Mouse (Mus musculus) right cerebral cortex, postnatal 14 days (tissue): Measurements from ENCODE around the gene Aldh1a1.

Experiments
- DNase-seq: peaks from one replicate; pipeline ENCODE4 v3.0.0; 2022

Aldh1a1 gene

DNA sequence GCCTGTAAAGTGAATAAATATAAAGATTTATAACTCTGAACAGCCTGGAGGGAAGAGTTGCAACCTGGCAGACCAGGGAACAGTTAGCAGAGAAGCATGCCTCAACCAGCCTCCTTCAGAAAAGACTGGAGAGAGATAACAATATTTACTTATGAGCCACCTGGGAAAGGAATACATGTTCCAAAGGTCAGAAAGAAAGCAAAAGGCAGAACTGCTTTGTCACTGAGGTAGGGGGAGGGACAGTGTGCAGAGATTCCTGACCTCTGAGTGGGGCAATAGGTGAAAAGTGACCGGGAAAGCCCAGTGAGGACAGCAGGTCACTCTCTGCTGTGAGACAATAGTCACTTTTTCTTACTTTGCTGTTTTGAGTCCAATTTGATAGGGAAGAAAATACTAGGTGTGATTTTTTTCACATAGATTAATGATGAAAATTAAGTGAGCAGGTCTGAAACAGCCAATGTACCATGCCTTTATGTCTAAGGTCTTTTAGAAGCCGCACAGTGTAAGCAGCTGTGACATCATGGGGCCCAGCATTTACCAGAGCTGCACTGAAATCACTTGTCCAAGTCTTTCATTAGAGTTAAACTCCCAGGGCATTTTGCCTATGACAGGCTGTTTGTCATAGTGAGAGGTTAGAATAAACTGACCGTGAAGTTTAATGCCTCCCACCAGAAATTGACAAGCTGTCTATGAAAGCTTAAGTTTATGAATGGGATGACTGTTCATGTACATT lies 161.8 kb downstream of the Aldh1a1 start:
- no peak for DNase-seq

DNA sequence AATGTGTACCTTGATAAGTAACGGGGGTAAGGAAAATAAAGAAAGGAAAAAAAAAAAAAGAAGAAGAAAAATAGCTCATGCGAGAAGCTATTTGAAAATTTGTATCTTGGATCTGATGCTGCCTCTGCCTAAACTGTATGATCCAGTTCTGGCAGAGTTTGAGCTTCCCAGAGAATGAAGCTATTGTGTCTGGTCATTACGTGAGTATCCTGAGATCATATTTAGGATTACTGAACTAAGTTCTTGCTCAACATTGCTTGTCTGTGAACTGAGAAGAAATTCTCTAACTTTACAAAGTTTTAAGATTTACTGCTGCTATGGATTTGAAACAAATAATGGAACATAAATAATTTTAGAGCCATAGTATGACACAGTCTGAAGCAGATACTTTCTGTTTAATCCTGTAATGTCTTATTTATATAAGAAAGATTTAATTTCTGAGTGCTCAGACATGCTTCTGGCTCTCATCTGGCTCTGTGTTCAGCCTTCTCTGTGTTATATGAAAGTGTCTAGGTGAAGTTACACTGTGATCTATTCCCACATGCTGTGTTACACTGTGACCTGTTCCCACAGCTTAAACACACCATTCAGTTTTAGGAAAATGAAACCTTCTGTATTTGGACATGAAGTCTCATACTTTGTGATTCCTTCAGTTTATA lies 185.3 kb downstream of the Aldh1a1 start:
- no peak for DNase-seq
